Mouse (Mus musculus): Measurements from ENCODE around the gene Tdrd9. TPM values are rescaled to one million over a fixed set of nuclear protein-coding genes. Genes with fewer than 3 reads are reported as not detected.

Tdrd9 gene
- polyA plus RNA-seq, 1 experiment from 2014 or later, result 0.17 TPM

DNA sequence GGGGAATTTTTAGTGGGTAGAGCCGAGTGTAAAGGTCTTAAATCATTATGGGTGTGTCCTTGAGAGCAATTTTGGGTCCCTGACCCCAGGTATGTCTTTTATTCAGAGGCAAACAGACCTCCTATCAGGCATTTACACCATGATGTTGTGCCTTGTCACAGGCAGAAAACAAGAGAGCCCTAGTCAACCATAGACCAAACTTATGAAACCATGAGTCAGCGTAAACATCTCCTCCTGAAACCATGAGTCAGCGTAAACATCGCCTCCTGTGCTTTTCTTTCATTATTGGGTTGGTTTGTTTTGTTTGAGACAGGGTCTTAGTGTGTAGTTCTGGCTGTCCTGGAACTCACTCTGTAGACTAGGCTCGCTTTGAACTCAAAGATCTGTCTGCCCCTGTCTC, 131.8 kb downstream of the Tdrd9 start:
- Histone ChIP-seq H3K27me3 (ENCODE audit: control insufficient read depth, insufficient read depth, low read length) (no peaks in the 10 kb centered on the region; the same call in 1 of the 2 replicates), H3K4me1 (ENCODE audit: control insufficient read depth, insufficient read depth, low read length) (no peaks in the 10 kb centered on the region), H3K4me3 (ENCODE audit: low read depth, low read length) (no peak overlapping the region), H3K9ac (replicated peaks; ENCODE audit: low read depth, low read length) (no peak overlapping the region), H3K4me2 (ENCODE audit: low read depth, low read length) (no peak overlapping the region), H3K36me3 (ENCODE audit: control insufficient read depth, insufficient read depth, low read length) (no peaks in the 10 kb centered on the region), H3K9me3 (ENCODE audit: control insufficient read depth, low read length) (no peaks in the 10 kb centered on the region), H3K27ac (ENCODE audit: low read depth, low read length) (no peak overlapping the region)
- WGBS, result 89% methylated on average over 5 of the region's 5 CpGs
- ATAC-seq (ENCODE audit: low read depth), result no peak

GRCm38 (mm10) chr12:112104890-112105289, 133.5 kb downstream of the Tdrd9 start:
- Histone ChIP-seq H3K4me1 (ENCODE audit: control insufficient read depth, insufficient read depth, low read length) (no peaks in the 10 kb centered on the region), H3K4me2 (ENCODE audit: low read depth, low read length) (no peak overlapping the region), H3K9ac (replicated peaks; ENCODE audit: low read depth, low read length) (no peak overlapping the region), H3K27me3 (ENCODE audit: control insufficient read depth, insufficient read depth, low read length) (no peaks in the 10 kb centered on the region; the same call in 1 of the 2 replicates), H3K36me3 (ENCODE audit: control insufficient read depth, insufficient read depth, low read length) (no peaks in the 10 kb centered on the region), H3K9me3 (ENCODE audit: control insufficient read depth, low read length) (no peaks in the 10 kb centered on the region), H3K4me3 (ENCODE audit: low read depth, low read length) (no peak overlapping the region), H3K27ac (ENCODE audit: low read depth, low read length) (no peak overlapping the region)
- 94% methylated on average over 11 of the region's 11 CpGs for WGBS
- ATAC-seq (ENCODE audit: low read depth), result no peak

DNA sequence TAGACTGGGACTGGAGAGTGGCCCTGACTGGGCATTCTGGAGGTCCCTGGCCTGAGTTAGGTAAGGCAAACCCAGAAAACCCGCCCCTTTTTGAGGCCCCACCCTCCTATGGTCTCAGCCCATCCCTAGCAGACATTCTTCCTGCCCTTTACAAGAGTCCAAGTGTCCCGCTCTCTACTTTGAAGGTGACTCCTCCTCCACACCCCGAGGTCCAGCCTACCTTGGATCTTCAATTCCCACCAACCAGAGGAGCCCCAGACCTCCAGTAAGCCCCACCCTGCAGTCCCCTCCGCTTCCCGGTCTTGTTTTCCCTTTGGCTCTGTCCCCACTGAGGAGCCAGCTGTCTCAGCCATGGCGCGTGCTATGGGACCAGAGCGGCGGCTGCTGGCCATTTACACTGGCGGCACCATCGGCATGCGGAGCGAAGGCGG, 135.2 kb downstream of the Tdrd9 start, which contains the start of gene Aspg:
Gene Aspg (plus strand): TSS at position 139 of the 431 bp plus-strand sequence.
- Histone ChIP-seq H3K4me1 (ENCODE audit: control insufficient read depth, insufficient read depth, low read length) (no peaks in the 10 kb centered on the region), H3K27me3 (ENCODE audit: control insufficient read depth, insufficient read depth, low read length) (no peaks in the 10 kb centered on the region; the same call in 1 of the 2 replicates), H3K9ac (replicated peaks; ENCODE audit: low read depth, low read length) (no peak within 1 kb of the TSS), H3K27ac (ENCODE audit: low read depth, low read length) (no peak within 1 kb of the TSS), H3K4me3 (ENCODE audit: low read depth, low read length) (no peak within 1 kb of the TSS), H3K4me2 (ENCODE audit: low read depth, low read length) (peak within 1 kb of the TSS; percentile 6; the same call in 1 of the 2 replicates), H3K36me3 (ENCODE audit: control insufficient read depth, insufficient read depth, low read length) (no peaks in the 10 kb centered on the region), H3K9me3 (ENCODE audit: control insufficient read depth, low read length) (no peaks in the 10 kb centered on the region)
- WGBS, result 2% methylated on average over 14 of the region's 14 CpGs
- no peak for ATAC-seq (ENCODE audit: low read depth)

GRCm38 (mm10) chr12:112107685-112108084, 136.3 kb downstream of the Tdrd9 start:
- Histone ChIP-seq H3K36me3 (ENCODE audit: control insufficient read depth, insufficient read depth, low read length) (no peaks in the 10 kb centered on the region), H3K4me1 (ENCODE audit: control insufficient read depth, insufficient read depth, low read length) (no peaks in the 10 kb centered on the region), H3K4me3 (ENCODE audit: low read depth, low read length) (no peak overlapping the region), H3K4me2 (ENCODE audit: low read depth, low read length) (no peak overlapping the region), H3K27ac (ENCODE audit: low read depth, low read length) (no peak overlapping the region), H3K9ac (replicated peaks; ENCODE audit: low read depth, low read length) (no peak overlapping the region), H3K9me3 (ENCODE audit: control insufficient read depth, low read length) (no peaks in the 10 kb centered on the region), H3K27me3 (ENCODE audit: control insufficient read depth, insufficient read depth, low read length) (no peaks in the 10 kb centered on the region; the same call in 1 of the 2 replicates)
- WGBS, result 90% methylated on average over 8 of the region's 8 CpGs
- no peak for ATAC-seq (ENCODE audit: low read depth)

DNA sequence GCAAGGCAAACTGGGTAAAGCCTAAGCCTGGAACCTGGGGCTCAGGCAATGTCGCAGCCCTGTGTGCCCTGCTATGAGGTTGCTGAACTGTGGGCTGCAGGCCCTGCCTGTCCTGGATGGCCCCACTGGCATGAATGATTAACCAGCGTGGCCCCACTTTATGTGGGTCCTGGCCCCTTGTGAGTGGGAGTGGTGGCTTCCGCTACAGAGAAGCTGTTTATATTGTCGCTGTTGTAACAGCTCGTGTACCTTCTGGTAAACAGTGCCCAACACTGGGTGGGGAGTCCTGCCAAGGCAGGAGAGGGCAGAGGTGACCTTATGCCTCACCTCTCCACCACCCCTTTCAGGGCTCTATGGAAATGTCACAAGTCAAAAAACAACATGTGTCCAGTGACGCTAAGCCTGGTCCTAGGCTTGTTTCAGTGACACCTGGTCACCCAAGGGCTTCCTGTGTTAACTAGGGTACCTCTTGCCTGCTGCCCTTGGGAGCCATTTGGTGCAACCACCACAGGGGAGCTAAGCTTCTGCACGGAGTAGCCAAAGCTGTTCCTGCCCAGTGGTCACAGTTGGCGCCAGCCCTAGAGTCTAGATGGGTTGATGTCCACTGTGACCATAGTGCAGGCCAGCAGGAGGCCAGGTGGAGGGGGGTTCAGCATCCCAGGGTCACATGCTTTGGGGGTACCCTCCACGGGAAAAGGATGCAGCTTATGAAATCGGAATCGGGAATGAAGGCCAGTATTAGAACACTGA, 137.5 kb downstream of the Tdrd9 start:
- Histone ChIP-seq H3K9me3 (ENCODE audit: control insufficient read depth, low read length) (no peaks in the 10 kb centered on the region), H3K27me3 (ENCODE audit: control insufficient read depth, insufficient read depth, low read length) (no peaks in the 10 kb centered on the region; the same call in 1 of the 2 replicates), H3K9ac (replicated peaks; ENCODE audit: low read depth, low read length) (no peak overlapping the region), H3K4me2 (ENCODE audit: low read depth, low read length) (no peak overlapping the region), H3K4me3 (ENCODE audit: low read depth, low read length) (no peak overlapping the region), H3K4me1 (ENCODE audit: control insufficient read depth, insufficient read depth, low read length) (no peaks in the 10 kb centered on the region), H3K27ac (ENCODE audit: low read depth, low read length) (no peak overlapping the region), H3K36me3 (ENCODE audit: control insufficient read depth, insufficient read depth, low read length) (no peaks in the 10 kb centered on the region)
- WGBS, result 78% methylated on average over 11 of the region's 11 CpGs
- no peak for ATAC-seq (ENCODE audit: low read depth)

GRCm38 (mm10) chr12:112109701-112110100, 138.3 kb downstream of the Tdrd9 start:
- Histone ChIP-seq H3K4me2 (ENCODE audit: low read depth, low read length) (no peak overlapping the region), H3K27ac (ENCODE audit: low read depth, low read length) (no peak overlapping the region), H3K4me1 (ENCODE audit: control insufficient read depth, insufficient read depth, low read length) (no peaks in the 10 kb centered on the region), H3K36me3 (ENCODE audit: control insufficient read depth, insufficient read depth, low read length) (no peaks in the 10 kb centered on the region), H3K9me3 (ENCODE audit: control insufficient read depth, low read length) (no peaks in the 10 kb centered on the region), H3K9ac (replicated peaks; ENCODE audit: low read depth, low read length) (no peak overlapping the region), H3K4me3 (ENCODE audit: low read depth, low read length) (no peak overlapping the region), H3K27me3 (ENCODE audit: control insufficient read depth, insufficient read depth, low read length) (no peaks in the 10 kb centered on the region; the same call in 1 of the 2 replicates)
- ATAC-seq (ENCODE audit: low read depth), result no peak
- WGBS, result 87% methylated on average over 9 of the region's 9 CpGs

GRCm38 (mm10) chr12:112111323-112111722, 140.0 kb downstream of the Tdrd9 start:
- H3K36me3 ChIP-seq (ENCODE audit: control insufficient read depth, insufficient read depth, low read length), result no peaks in the 10 kb centered on the region
- no peak overlapping the region for H3K4me3 ChIP-seq (ENCODE audit: low read depth, low read length)
- WGBS, result 79% methylated on average over 5 of the region's 5 CpGs
- H3K27ac ChIP-seq (ENCODE audit: low read depth, low read length), result no peak overlapping the region
- H3K9me3 ChIP-seq (ENCODE audit: control insufficient read depth, low read length), result no peaks in the 10 kb centered on the region
- H3K27me3 ChIP-seq (ENCODE audit: control insufficient read depth, insufficient read depth, low read length), result no peaks in the 10 kb centered on the region; the same call in 1 of the 2 replicates
- H3K9ac ChIP-seq (replicated peaks; ENCODE audit: low read depth, low read length), result no peak overlapping the region
- no peak for ATAC-seq (ENCODE audit: low read depth)
- no peaks in the 10 kb centered on the region for H3K4me1 ChIP-seq (ENCODE audit: control insufficient read depth, insufficient read depth, low read length)
- no peak overlapping the region for H3K4me2 ChIP-seq (ENCODE audit: low read depth, low read length)

GRCm38 (mm10) chr12:112112235-112112634, 140.9 kb downstream of the Tdrd9 start:
- WGBS, result 93% methylated on average over 6 of the region's 6 CpGs
- H3K27me3 ChIP-seq (ENCODE audit: control insufficient read depth, insufficient read depth, low read length), result no peaks in the 10 kb centered on the region; the same call in 1 of the 2 replicates
- no peak overlapping the region for H3K9ac ChIP-seq (replicated peaks; ENCODE audit: low read depth, low read length)
- no peak for ATAC-seq (ENCODE audit: low read depth)
- H3K27ac ChIP-seq (ENCODE audit: low read depth, low read length), result no peak overlapping the region
- no peak overlapping the region for H3K4me2 ChIP-seq (ENCODE audit: low read depth, low read length)
- no peak overlapping the region for H3K4me3 ChIP-seq (ENCODE audit: low read depth, low read length)
- no peaks in the 10 kb centered on the region for H3K4me1 ChIP-seq (ENCODE audit: control insufficient read depth, insufficient read depth, low read length)
- no peaks in the 10 kb centered on the region for H3K9me3 ChIP-seq (ENCODE audit: control insufficient read depth, low read length)
- no peaks in the 10 kb centered on the region for H3K36me3 ChIP-seq (ENCODE audit: control insufficient read depth, insufficient read depth, low read length)

- Histone ChIP-seq H3K9me3 (ENCODE audit: control insufficient read depth, low read length) (no peaks in the 10 kb centered on the region), H3K4me2 (ENCODE audit: low read depth, low read length) (no peak overlapping the region), H3K27me3 (ENCODE audit: control insufficient read depth, insufficient read depth, low read length) (no peaks in the 10 kb centered on the region), H3K4me3 (ENCODE audit: low read depth, low read length) (no peak overlapping the region), H3K27ac (ENCODE audit: low read depth, low read length) (no peak overlapping the region), H3K9ac (replicated peaks; ENCODE audit: low read depth, low read length) (no peak overlapping the region), H3K36me3 (ENCODE audit: control insufficient read depth, insufficient read depth, low read length) (no peaks in the 10 kb centered on the region), H3K4me1 (ENCODE audit: control insufficient read depth, insufficient read depth, low read length) (no peaks in the 10 kb centered on the region)
- 22% methylated on average over 13 of the region's 13 CpGs for WGBS
- no peak for ATAC-seq (ENCODE audit: low read depth)
Measured at GRCm38 (mm10) chr12:112112686-112113396, 141.5 kb downstream of the Tdrd9 start.
